Comparison of ENCODE assay signal across 17 mouse cellular contexts in genomic region chr12:15137039-15137438, GRCm38 (mm10).
DNase-seq lines count a peak whose midpoint lies in the region; ATAC-seq lines count a peak whose summit lies in the region.
"Had no signal": no experiment of that assay in that cellular context is flagged by ENCODE, and none has a peak within 500 bp of the region (broad histone marks: within the 10 kb centered on the region; RNA-seq: fewer than 3 reads in every experiment).

No protein-coding gene starts in this region.

- no peaks in the 10 kb centered on the region for H3K9me3 ChIP-seq in midbrain, embryonic 16.5 days (replicated peaks; ENCODE audit: control insufficient read depth, low read length, poor library complexity, severe bottlenecking)
- no peaks in the 10 kb centered on the region for H3K9me3 ChIP-seq in midbrain, embryonic 11.5 days (ENCODE audit: control insufficient read depth, low read length)
- H3K9me3 ChIP-seq: embryonic facial prominence, embryonic 12.5 days; forebrain, embryonic 15.5 days; heart, embryonic 13.5 days had no signal

- no peak overlapping the region for H3K27ac ChIP-seq in midbrain, embryonic 16.5 days (ENCODE audit: low read length)
- no peak overlapping the region for H3K27ac ChIP-seq in midbrain, embryonic 11.5 days (ENCODE audit: low read depth, low read length)
- H3K27ac ChIP-seq: embryonic facial prominence, embryonic 12.5 days; forebrain, embryonic 15.5 days; heart, embryonic 13.5 days had no signal

- WGBS in midbrain, embryonic 16.5 days = 37% methylated on average over 5 of the region's 5 CpGs
- WGBS in midbrain, embryonic 11.5 days = 77% methylated on average over 5 of the region's 5 CpGs

- H3K27me3 ChIP-seq in midbrain, embryonic 16.5 days (ENCODE audit: control insufficient read depth, insufficient read depth, low read depth, low read length) = no peaks in the 10 kb centered on the region
- H3K27me3 ChIP-seq in midbrain, embryonic 11.5 days (ENCODE audit: control insufficient read depth, insufficient read depth, low read length) = no peaks in the 10 kb centered on the region
- H3K27me3 ChIP-seq: embryonic facial prominence, embryonic 12.5 days; forebrain, embryonic 15.5 days; heart, embryonic 13.5 days had no signal

- peak; percentile 8 for DNase-seq in embryo, embryonic 11 days
- no peak for DNase-seq in embryo, embryonic 10 days (ENCODE audit: low spot score)
- peak; percentile 14 for DNase-seq in kidney, postnatal 14 days
- DNase-seq in kidney, adult 9 months = no peak
- DNase-seq in midbrain, embryonic 11.5 days (ENCODE audit: low spot score, missing footprints) = no peak
- DNase-seq in urinary bladder, postnatal 4 days (ENCODE audit: low spot score in 2 of 2) = no peak
- DNase-seq: adrenal gland, postnatal 10 days; cerebellum, adult 11-12 months; cerebellum, adult 9-10 months; cerebellum, postnatal 25 days; gastrocnemius, postnatal 36 days; heart, adult 11 months; heart, postnatal 36 days had no signal

- H3K36me3 ChIP-seq in midbrain, embryonic 16.5 days (ENCODE audit: control insufficient read depth, insufficient read depth, low read length) = no peaks in the 10 kb centered on the region
- no peaks in the 10 kb centered on the region for H3K36me3 ChIP-seq in midbrain, embryonic 11.5 days (ENCODE audit: control insufficient read depth, insufficient read depth, low read length)
- H3K36me3 ChIP-seq: embryonic facial prominence, embryonic 12.5 days; forebrain, embryonic 15.5 days; heart, embryonic 13.5 days had no signal

- H3K4me3 ChIP-seq in midbrain, embryonic 16.5 days (ENCODE audit: low read depth, low read length) = no peak overlapping the region
- H3K4me3 ChIP-seq in midbrain, embryonic 11.5 days (ENCODE audit: low read depth, low read length) = no peak overlapping the region
- H3K4me3 ChIP-seq: embryonic facial prominence, embryonic 12.5 days; forebrain, embryonic 15.5 days; heart, embryonic 13.5 days had no signal

- peak; percentile 79 for ATAC-seq in midbrain, embryonic 16.5 days
- ATAC-seq in midbrain, embryonic 11.5 days (ENCODE audit: low FRiP score) = no peak
- ATAC-seq: forebrain, embryonic 15.5 days had no signal

- no peak overlapping the region for H3K4me2 ChIP-seq in midbrain, embryonic 16.5 days (ENCODE audit: low read length)
- no peak overlapping the region for H3K4me2 ChIP-seq in midbrain, embryonic 11.5 days
- H3K4me2 ChIP-seq: embryonic facial prominence, embryonic 12.5 days; forebrain, embryonic 15.5 days; heart, embryonic 13.5 days had no signal

- H3K9ac ChIP-seq in midbrain, embryonic 16.5 days (ENCODE audit: low read depth, low read length) = no peak overlapping the region
- no peak overlapping the region for H3K9ac ChIP-seq in midbrain, embryonic 11.5 days (ENCODE audit: low read length)
- H3K9ac ChIP-seq: embryonic facial prominence, embryonic 12.5 days; forebrain, embryonic 15.5 days; heart, embryonic 13.5 days had no signal

- H3K4me1 ChIP-seq in midbrain, embryonic 16.5 days (ENCODE audit: control insufficient read depth, insufficient read depth, low read length) = peaks cover 4% of the 10 kb centered on the region
- no peaks in the 10 kb centered on the region for H3K4me1 ChIP-seq in midbrain, embryonic 11.5 days (ENCODE audit: control insufficient read depth, insufficient read depth, low read length)
- H3K4me1 ChIP-seq: embryonic facial prominence, embryonic 12.5 days; forebrain, embryonic 15.5 days; heart, embryonic 13.5 days had no signal

Comparison
In these comparisons a context has a peak if more than half of its experiments do, and no peak if none do; other contexts are left out.
1. DNase-seq: peak in embryo, embryonic 11 days (single experiment) and kidney, postnatal 14 days (single experiment); none in embryo, embryonic 10 days (single experiment), kidney, adult 9 months (single experiment), midbrain, embryonic 11.5 days (single experiment) and urinary bladder, postnatal 4 days (0 of 2).